Mouse (Mus musculus): Measurements from ENCODE around the gene Mcf2l. TPM values are rescaled to one million over a fixed set of nuclear protein-coding genes. Genes with fewer than 3 reads are reported as not detected.

Gene Mcf2l
- total and polyA plus RNA-seq, 3 experiments, result 30.3 to 104 (median 58.4) TPM

DNA sequence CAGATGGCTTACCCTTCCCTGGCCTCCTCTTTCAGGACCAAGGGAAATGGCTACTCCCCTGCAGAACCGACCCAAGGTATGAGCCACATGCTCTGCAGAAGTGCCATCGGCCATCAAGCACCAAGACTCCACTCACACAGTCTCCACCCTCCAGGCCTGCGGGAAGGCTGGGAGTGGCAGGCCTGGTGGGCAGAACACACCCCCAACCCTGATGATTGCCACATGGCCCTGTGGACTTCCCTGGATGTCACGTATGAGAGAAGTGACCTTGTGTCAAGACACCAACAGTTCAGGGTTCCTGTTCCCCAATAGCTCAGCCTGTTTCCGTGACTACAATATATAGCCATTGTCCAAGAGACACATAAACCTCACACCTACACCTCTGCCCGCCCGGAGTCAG, 163.4 kb downstream of the Mcf2l start, which contains the start of gene F10:
F10 (plus strand) TSS at position 294 of the 400 bp plus-strand sequence.
- peak in 1 of 2 experiments; percentile 13 for DNase-seq
- intact Hi-C loops (cut with DNase I), result loop anchor here (5.0 kb wide), 1 partner anchor 150 kb away; no protein-coding TSS in a partner anchor
- TF ChIP-seq EP300 (IDR thresholded peaks at IDR 0.05; ENCODE audit: insufficient read depth, low read depth, low read length), result no peak
- H3K36me3 ChIP-seq (ENCODE audit: control insufficient read depth, insufficient read depth, low read length), result no peaks in the 10 kb centered on the region
- no peak within 1 kb of the TSS for H3K4me3 ChIP-seq
- no peaks in the 10 kb centered on the region for H3K27me3 ChIP-seq (ENCODE audit: control insufficient read depth, insufficient read depth, low read length)
- H3K9ac ChIP-seq (ENCODE audit: low read depth, low read length), result no peak within 1 kb of the TSS
- no peaks in the 10 kb centered on the region; the same call in 1 of the 2 replicates for H3K4me1 ChIP-seq (ENCODE audit: control insufficient read depth, insufficient read depth, low read length)
- WGBS, result 57% methylated on average over 7 of the region's 7 CpGs
- no peak within 1 kb of the TSS for H3K27ac ChIP-seq
- no peaks in the 10 kb centered on the region for H3K79me2 ChIP-seq (replicated peaks; ENCODE audit: control insufficient read depth, insufficient read depth, low read length)

DNA sequence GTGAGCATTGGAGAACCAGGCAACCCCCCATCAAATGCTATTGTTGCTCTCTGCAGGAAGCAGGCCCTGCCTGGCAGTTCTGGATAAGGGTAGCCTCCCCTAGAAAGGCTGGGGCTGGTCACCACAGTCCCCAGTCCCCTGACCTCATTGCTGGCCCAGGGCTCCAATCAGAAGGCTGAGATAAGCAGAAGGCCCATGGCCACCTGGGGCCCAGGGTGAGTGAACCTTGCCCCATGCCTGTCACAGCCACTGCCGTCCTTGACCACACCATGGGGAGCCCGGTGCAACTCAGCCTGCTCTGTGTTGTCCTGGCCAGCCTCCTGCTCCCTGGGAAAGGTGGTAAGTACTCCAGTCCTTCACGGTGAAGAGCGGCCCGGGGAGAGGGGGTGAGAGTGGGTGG, 164.0 kb downstream of the Mcf2l start:
- H3K4me3 ChIP-seq, result no peak overlapping the region
- H3K4me1 ChIP-seq (ENCODE audit: control insufficient read depth, insufficient read depth, low read length), result no peaks in the 10 kb centered on the region; the same call in 1 of the 2 replicates
- no peak overlapping the region for H3K9ac ChIP-seq (ENCODE audit: low read depth, low read length)
- DNase-seq, result no peak
- no peaks in the 10 kb centered on the region for H3K79me2 ChIP-seq (replicated peaks; ENCODE audit: control insufficient read depth, insufficient read depth, low read length)
- H3K36me3 ChIP-seq (ENCODE audit: control insufficient read depth, insufficient read depth, low read length), result no peaks in the 10 kb centered on the region
- no peaks in the 10 kb centered on the region for H3K27me3 ChIP-seq (ENCODE audit: control insufficient read depth, insufficient read depth, low read length)
- WGBS, result 31% methylated on average over 5 of the region's 5 CpGs
- TF ChIP-seq EP300 (IDR thresholded peaks at IDR 0.05; ENCODE audit: insufficient read depth, low read depth, low read length) (no peak), POLR2A (IDR thresholded peaks at IDR 0.05; ENCODE audit: insufficient read depth, low read depth, low read length) (no peak), CTCF (IDR thresholded peaks at IDR 0.05) (no peak)
- intact Hi-C loops (cut with DNase I), result loop anchor here (5.0 kb wide), 1 partner anchor 150 kb away; no protein-coding TSS in a partner anchor
- no peak overlapping the region for H3K27ac ChIP-seq

DNA sequence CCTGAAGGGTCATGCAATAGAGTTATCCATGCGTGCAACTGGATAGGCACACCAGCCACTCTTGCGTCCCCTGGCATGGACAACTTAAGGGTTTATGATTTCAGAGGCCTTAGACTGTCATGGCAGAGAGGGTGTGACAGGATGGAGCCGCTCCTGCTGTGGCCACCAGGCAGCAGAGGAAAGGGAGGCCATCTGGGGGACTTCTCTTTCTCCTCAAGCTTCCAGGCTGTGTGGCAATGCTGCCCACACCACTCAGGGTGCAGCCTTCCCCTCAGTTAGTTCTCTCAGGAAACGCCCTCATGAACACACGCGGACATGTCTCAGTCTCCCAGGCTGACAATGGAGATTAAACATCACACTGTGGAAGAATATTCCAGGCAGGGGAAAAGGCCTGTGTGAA, 165.4 kb downstream of the Mcf2l start:
- Histone ChIP-seq H3K79me2 (replicated peaks; ENCODE audit: control insufficient read depth, insufficient read depth, low read length) (no peaks in the 10 kb centered on the region), H3K9ac (ENCODE audit: low read depth, low read length) (no peak overlapping the region), H3K4me3 (no peak overlapping the region), H3K4me1 (ENCODE audit: control insufficient read depth, insufficient read depth, low read length) (no peaks in the 10 kb centered on the region; the same call in 1 of the 2 replicates), H3K27me3 (ENCODE audit: control insufficient read depth, insufficient read depth, low read length) (no peaks in the 10 kb centered on the region), H3K27ac (no peak overlapping the region), H3K36me3 (ENCODE audit: control insufficient read depth, insufficient read depth, low read length) (no peaks in the 10 kb centered on the region)
- 75% methylated on average over 6 of the region's 6 CpGs for WGBS
- no peak for DNase-seq
- TF ChIP-seq CTCF (IDR thresholded peaks at IDR 0.05), result no peak
- no peak for TF ChIP-seq EP300 (IDR thresholded peaks at IDR 0.05; ENCODE audit: insufficient read depth, low read depth, low read length)
- no peak for TF ChIP-seq POLR2A (IDR thresholded peaks at IDR 0.05; ENCODE audit: insufficient read depth, low read depth, low read length)
- intact Hi-C loops (cut with DNase I), result loop anchor here (5.0 kb wide), 1 partner anchor 152 kb away; no protein-coding TSS in a partner anchor

DNA sequence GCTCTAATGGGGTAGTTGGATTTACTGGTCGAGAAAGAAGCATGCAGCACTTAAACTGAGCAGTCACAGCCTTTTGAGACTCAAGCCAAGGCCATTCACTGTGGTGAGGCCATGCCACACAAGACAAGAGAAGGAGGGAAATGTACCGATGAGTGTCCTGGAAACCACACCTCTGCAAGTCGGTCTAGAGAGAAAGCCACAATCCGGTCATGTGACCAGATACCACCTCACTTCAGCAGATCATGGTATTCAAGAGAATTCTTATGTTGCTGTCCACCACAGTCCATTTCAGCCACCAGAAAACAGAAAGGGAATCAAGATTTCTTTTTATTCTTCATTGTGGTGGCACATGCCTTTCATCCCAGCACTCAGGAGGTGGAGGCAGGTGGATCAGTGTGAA, 167.9 kb downstream of the Mcf2l start:
- intact Hi-C loops (cut with DNase I), result no loop called here
- Histone ChIP-seq H3K4me1 (ENCODE audit: control insufficient read depth, insufficient read depth, low read length) (no peaks in the 10 kb centered on the region; the same call in 1 of the 2 replicates), H3K4me3 (no peak overlapping the region), H3K79me2 (replicated peaks; ENCODE audit: control insufficient read depth, insufficient read depth, low read length) (no peaks in the 10 kb centered on the region), H3K36me3 (ENCODE audit: control insufficient read depth, insufficient read depth, low read length) (no peaks in the 10 kb centered on the region), H3K27me3 (ENCODE audit: control insufficient read depth, insufficient read depth, low read length) (no peaks in the 10 kb centered on the region), H3K27ac (no peak overlapping the region), H3K9ac (ENCODE audit: low read depth, low read length) (no peak overlapping the region)
- TF ChIP-seq EP300 (IDR thresholded peaks at IDR 0.05; ENCODE audit: insufficient read depth, low read depth, low read length) (no peak), POLR2A (IDR thresholded peaks at IDR 0.05; ENCODE audit: insufficient read depth, low read depth, low read length) (no peak), CTCF (IDR thresholded peaks at IDR 0.05) (no peak)
- no peak for DNase-seq
- 84% methylated on average over 4 of the region's 4 CpGs for WGBS

DNA sequence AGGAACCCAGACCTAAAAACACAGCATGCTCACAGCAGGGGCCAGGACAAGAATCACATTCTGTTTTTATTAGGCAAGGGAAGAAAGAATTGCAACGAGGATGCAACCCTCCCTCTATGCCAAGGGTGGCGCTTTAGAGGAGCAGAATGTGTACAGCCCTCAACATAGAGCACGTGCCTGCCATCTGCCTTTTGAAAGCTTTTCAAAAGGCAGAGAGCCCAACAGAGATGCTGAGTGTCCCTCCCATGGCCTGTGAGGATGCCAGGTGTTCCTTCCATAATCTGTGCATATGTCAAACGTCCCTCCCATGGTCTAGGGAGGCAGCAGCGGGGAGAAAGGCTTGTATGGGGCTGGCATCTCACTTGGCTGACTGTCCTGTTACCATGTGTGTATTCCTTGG, 174.0 kb downstream of the Mcf2l start:
- Histone ChIP-seq H3K36me3 (ENCODE audit: control insufficient read depth, insufficient read depth, low read length) (no peaks in the 10 kb centered on the region), H3K4me1 (ENCODE audit: control insufficient read depth, insufficient read depth, low read length) (no peaks in the 10 kb centered on the region), H3K9ac (ENCODE audit: low read depth, low read length) (no peak overlapping the region), H3K27me3 (ENCODE audit: control insufficient read depth, insufficient read depth, low read length) (no peaks in the 10 kb centered on the region), H3K79me2 (replicated peaks; ENCODE audit: control insufficient read depth, insufficient read depth, low read length) (no peaks in the 10 kb centered on the region), H3K4me3 (no peak overlapping the region), H3K27ac (no peak overlapping the region)
- 53% methylated on average over 5 of the region's 5 CpGs for WGBS
- TF ChIP-seq EP300 (IDR thresholded peaks at IDR 0.05; ENCODE audit: insufficient read depth, low read depth, low read length) (no peak), CTCF (IDR thresholded peaks at IDR 0.05) (no peak), POLR2A (IDR thresholded peaks at IDR 0.05; ENCODE audit: insufficient read depth, low read depth, low read length) (no peak)
- no peak for DNase-seq
- intact Hi-C loops (cut with DNase I), result no loop called here

DNA sequence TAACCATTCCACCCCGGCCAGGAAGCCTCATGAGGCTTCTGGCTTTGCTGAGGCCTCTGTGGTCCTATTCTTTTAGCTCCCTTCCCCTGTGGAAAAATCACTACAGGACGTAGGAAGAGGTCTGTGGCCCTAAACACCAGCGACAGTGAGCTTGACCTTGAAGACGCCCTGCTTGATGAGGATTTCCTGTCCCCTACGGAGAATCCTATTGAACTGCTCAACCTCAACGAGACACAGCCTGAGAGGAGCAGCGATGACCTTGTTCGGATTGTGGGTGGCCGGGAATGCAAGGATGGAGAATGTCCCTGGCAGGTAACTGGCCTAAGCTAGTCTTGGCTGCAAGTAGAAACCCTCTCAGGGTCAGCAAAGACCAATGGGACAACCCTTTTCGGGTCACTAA, 176.9 kb downstream of the Mcf2l start:
- H3K36me3 ChIP-seq (ENCODE audit: control insufficient read depth, insufficient read depth, low read length), result no peaks in the 10 kb centered on the region
- 81% methylated on average over 10 of the region's 10 CpGs for WGBS
- no peak overlapping the region for H3K9ac ChIP-seq (ENCODE audit: low read depth, low read length)
- TF ChIP-seq POLR2A (IDR thresholded peaks at IDR 0.05; ENCODE audit: insufficient read depth, low read depth, low read length), result no peak
- TF ChIP-seq CTCF (IDR thresholded peaks at IDR 0.05), result no peak
- no peak for TF ChIP-seq EP300 (IDR thresholded peaks at IDR 0.05; ENCODE audit: insufficient read depth, low read depth, low read length)
- H3K79me2 ChIP-seq (replicated peaks; ENCODE audit: control insufficient read depth, insufficient read depth, low read length), result no peaks in the 10 kb centered on the region
- H3K4me1 ChIP-seq (ENCODE audit: control insufficient read depth, insufficient read depth, low read length), result no peaks in the 10 kb centered on the region
- H3K27ac ChIP-seq, result no peak overlapping the region
- H3K4me3 ChIP-seq, result no peak overlapping the region
- H3K27me3 ChIP-seq (ENCODE audit: control insufficient read depth, insufficient read depth, low read length), result no peaks in the 10 kb centered on the region
- no peak for DNase-seq
- intact Hi-C loops (cut with DNase I), result no loop called here

All from heart, adult 2 months (tissue).